Mouse (Mus musculus): ENCODE results near the gene Sdr39u1. TPM values are rescaled to one million over a fixed set of nuclear protein-coding genes. Genes with fewer than 3 reads are reported as not detected.

The Sdr39u1 gene
- polyA plus RNA-seq (2015; fragmentation: Nextera tagmentation; extraction: Ambion mirVana): 66.3 and 69.2 TPM in 2 replicates

GRCm38 (mm10) chr14:55899701-55900413 is at the start of gene Sdr39u1:
Gene Sdr39u1 (minus strand): TSS chr14:55900293.

GRCm38 (mm10) chr14:55944575-55944974 is 44.5 kb upstream of the Sdr39u1 start, which contains the start of gene Cma1:
Gene Cma1 (minus strand): TSS chr14:55944675.

DNA sequence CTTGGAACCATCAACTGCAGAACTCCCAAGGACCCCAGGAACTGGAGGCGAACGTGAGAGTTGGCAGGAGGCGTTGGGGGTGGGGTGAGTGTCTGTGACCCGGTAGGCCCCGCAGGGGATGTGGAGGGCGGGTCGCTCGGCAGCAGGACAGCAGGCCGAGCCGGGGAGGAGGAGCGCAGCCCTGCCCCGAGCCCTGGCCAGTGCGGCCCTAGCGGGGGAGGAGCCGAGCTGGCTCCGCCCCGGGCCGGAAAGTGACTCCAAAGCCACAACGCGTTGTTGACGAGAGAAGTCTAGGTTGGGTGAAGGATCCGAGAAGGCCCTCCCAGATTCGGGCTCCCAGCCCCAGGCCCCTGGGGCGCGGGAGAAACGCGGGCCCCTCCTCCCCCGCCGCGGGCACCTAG is 15.4 kb downstream of the Sdr39u1 start, which contains the start of gene Khnyn:
Gene Khnyn (plus strand): TSS at position 235 of the 401 bp plus-strand sequence.

DNA sequence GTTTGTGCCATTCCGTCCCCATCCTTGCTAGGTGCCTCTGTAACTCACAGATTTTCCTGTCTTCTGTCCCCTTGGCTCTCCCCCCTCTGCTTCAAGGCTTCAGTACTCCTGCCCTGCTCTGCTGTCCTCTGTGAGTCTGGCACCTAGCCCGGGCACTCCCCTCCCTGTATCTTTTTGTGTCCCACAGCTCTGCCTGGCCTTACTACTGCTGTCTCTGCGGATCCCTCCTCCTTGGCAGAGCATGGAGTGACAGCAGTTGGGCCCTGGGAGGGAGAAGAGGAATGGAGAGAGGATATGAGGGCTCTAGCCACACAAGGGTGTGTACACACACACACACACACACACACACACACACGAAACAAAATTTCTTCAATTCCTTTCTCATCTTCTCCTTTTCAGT is 15.9 kb downstream of the Sdr39u1 start, which contains the start of gene Cbln3:
Gene Cbln3 (minus strand): TSS at position 227 of the 400 bp plus-strand sequence.

DNA sequence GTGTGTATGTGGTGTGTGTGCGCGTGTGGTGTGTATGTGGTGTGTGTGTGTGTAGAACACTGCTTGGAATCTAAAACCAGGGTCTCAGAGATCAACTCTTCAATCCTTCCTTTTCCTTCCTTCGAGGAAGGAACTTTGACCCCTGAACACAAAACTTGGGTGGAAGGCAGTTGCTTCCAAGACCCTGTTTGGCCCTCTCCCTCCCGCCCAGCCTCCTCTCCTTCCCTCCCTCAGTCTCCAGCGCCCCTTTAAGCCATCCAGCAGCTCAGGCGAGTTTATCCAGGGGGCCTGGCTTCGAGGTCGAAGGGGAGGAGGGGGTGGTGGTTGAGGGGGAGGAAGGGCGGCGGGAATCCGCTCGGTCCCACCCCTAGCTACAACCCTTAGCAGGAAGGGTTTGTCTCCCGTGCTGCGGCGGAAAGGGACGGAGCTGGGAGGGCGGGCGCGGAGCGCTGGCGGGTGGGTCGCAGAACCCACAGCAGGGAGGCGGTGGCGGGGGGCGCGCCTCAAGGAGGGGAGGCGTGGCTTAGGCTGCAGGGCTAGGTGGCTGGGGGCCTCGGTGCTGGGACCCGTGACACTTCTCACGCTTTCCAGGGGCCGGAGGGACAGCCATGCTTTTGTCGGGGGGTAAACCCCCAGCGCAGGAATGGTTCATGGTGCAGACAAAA is 46.3 kb downstream of the Sdr39u1 start, which contains the start of gene Nynrin:
Gene Nynrin (plus strand): TSS at position 390 of the 665 bp plus-strand sequence.

Other genes with a start within 250 kb of the Sdr39u1 start
- 29.8 and 35.3 TPM in 2 replicates for gene Mdp1, start 239.8 kb downstream of the Sdr39u1 start, polyA plus RNA-seq (2015; fragmentation: Nextera tagmentation; extraction: Ambion mirVana)
- gene Gmpr2, start 228.4 kb downstream of the Sdr39u1 start, polyA plus RNA-seq (2015; fragmentation: Nextera tagmentation; extraction: Ambion mirVana): 15.1 and 16.5 TPM in 2 replicates
- gene Nedd8, start 228.2 kb downstream of the Sdr39u1 start, polyA plus RNA-seq (2015; fragmentation: Nextera tagmentation; extraction: Ambion mirVana): 356 and 376 TPM in 2 replicates
- 14.2 and 15.0 TPM in 2 replicates for gene Tinf2, start 218.5 kb downstream of the Sdr39u1 start, polyA plus RNA-seq (2015; fragmentation: Nextera tagmentation; extraction: Ambion mirVana)
- gene Tgm1, start 186.4 kb downstream of the Sdr39u1 start, polyA plus RNA-seq (2015; fragmentation: Nextera tagmentation; extraction: Ambion mirVana): 0.35 and 1.9 TPM in 2 replicates
- gene Rabggta, start 178.0 kb downstream of the Sdr39u1 start, polyA plus RNA-seq (2015; fragmentation: Nextera tagmentation; extraction: Ambion mirVana): 12.8 and 13.3 TPM in 2 replicates
- 41.5 and 50.2 TPM in 2 replicates for gene Dhrs1, start 154.6 kb downstream of the Sdr39u1 start, polyA plus RNA-seq (2015; fragmentation: Nextera tagmentation; extraction: Ambion mirVana)
- 14.6 and 17.5 TPM in 2 replicates for gene Nop9, start 154.6 kb downstream of the Sdr39u1 start, polyA plus RNA-seq (2015; fragmentation: Nextera tagmentation; extraction: Ambion mirVana)
- 0.11 and 0.12 TPM in 2 replicates for gene Cideb, start 141.8 kb downstream of the Sdr39u1 start, polyA plus RNA-seq (2015; fragmentation: Nextera tagmentation; extraction: Ambion mirVana)
- 0.23 and 0.41 TPM in 2 replicates for gene Ltb4r2, start 138.9 kb downstream of the Sdr39u1 start, polyA plus RNA-seq (2015; fragmentation: Nextera tagmentation; extraction: Ambion mirVana)
- gene Ltb4r1, start 134.3 kb downstream of the Sdr39u1 start, polyA plus RNA-seq (2015; fragmentation: Nextera tagmentation; extraction: Ambion mirVana): 0.21 and 0.61 TPM in 2 replicates
- 5.0 and 5.7 TPM in 2 replicates for gene Adcy4, start 116.2 kb downstream of the Sdr39u1 start, polyA plus RNA-seq (2015; fragmentation: Nextera tagmentation; extraction: Ambion mirVana)
- 6.7 and 11.8 TPM in 2 replicates for gene Ripk3, start 111.4 kb downstream of the Sdr39u1 start, polyA plus RNA-seq (2015; fragmentation: Nextera tagmentation; extraction: Ambion mirVana)
- 10.9 and 11.6 TPM in 2 replicates for gene Nfatc4, start 77.1 kb downstream of the Sdr39u1 start, polyA plus RNA-seq (2015; fragmentation: Nextera tagmentation; extraction: Ambion mirVana)
- gene Nynrin, start 46.3 kb downstream of the Sdr39u1 start, polyA plus RNA-seq (2015; fragmentation: Nextera tagmentation; extraction: Ambion mirVana): 3.1 and 3.3 TPM in 2 replicates
- gene Cbln3, start 15.9 kb downstream of the Sdr39u1 start, polyA plus RNA-seq (2015; fragmentation: Nextera tagmentation; extraction: Ambion mirVana): 0.21 and 0.28 TPM in 2 replicates
- 6.2 and 7.7 TPM in 2 replicates for gene Khnyn, start 15.3 kb downstream of the Sdr39u1 start, polyA plus RNA-seq (2015; fragmentation: Nextera tagmentation; extraction: Ambion mirVana)
- 390 and 665 TPM in 2 replicates for gene Cma1, start 44.4 kb upstream of the Sdr39u1 start, polyA plus RNA-seq (2015; fragmentation: Nextera tagmentation; extraction: Ambion mirVana)
- 0.28 and 0.91 TPM in 2 replicates for gene Cma2, start 50.7 kb upstream of the Sdr39u1 start, polyA plus RNA-seq (2015; fragmentation: Nextera tagmentation; extraction: Ambion mirVana)
- gene Mcpt1, start 117.7 kb upstream of the Sdr39u1 start, polyA plus RNA-seq (2015; fragmentation: Nextera tagmentation; extraction: Ambion mirVana): not detected in 2 replicates
- not detected in 2 replicates for gene Mcpt9, start 130.2 kb upstream of the Sdr39u1 start, polyA plus RNA-seq (2015; fragmentation: Nextera tagmentation; extraction: Ambion mirVana)
- 0.18 TPM in 1 of 2 replicates, not detected in the other for gene Mcpt2, start 141.7 kb upstream of the Sdr39u1 start, polyA plus RNA-seq (2015; fragmentation: Nextera tagmentation; extraction: Ambion mirVana)
- gene Mcpt4, start 162.0 kb upstream of the Sdr39u1 start, polyA plus RNA-seq (2015; fragmentation: Nextera tagmentation; extraction: Ambion mirVana): 75.8 and 157 TPM in 2 replicates
- 0.29 and 0.35 TPM in 2 replicates for gene Mcpt8, start 185.0 kb upstream of the Sdr39u1 start, polyA plus RNA-seq (2015; fragmentation: Nextera tagmentation; extraction: Ambion mirVana)
- 1.3 and 3.2 TPM in 2 replicates for gene Ctsg, start 202.3 kb upstream of the Sdr39u1 start, polyA plus RNA-seq (2015; fragmentation: Nextera tagmentation; extraction: Ambion mirVana)
- not detected in 2 replicates for gene Gzme, start 220.3 kb upstream of the Sdr39u1 start, polyA plus RNA-seq (2015; fragmentation: Nextera tagmentation; extraction: Ambion mirVana)
- gene Gzmd, start 232.3 kb upstream of the Sdr39u1 start, polyA plus RNA-seq (2015; fragmentation: Nextera tagmentation; extraction: Ambion mirVana): not detected in 2 replicates